Mouse (Mus musculus): ENCODE results near the gene Sept1.

The Sept1 gene

GRCm38 (mm10) chr7:127232622-127233367 lies at the start of gene Sept1, which contains the start of gene Zfp553:
Sept1 (minus strand) TSS chr7:127233130.
Zfp553 (plus strand) TSS chr7:127233061.
- peak; percentile 96 for DNase-seq (ENCODE audit: low read depth, low spot score)

- DNase-seq (ENCODE audit: low read depth, low spot score): no peak
These were observed 49.3 kb upstream of the Sept1 start for GRCm38 (mm10) chr7:127282190-127282589.

DNA sequence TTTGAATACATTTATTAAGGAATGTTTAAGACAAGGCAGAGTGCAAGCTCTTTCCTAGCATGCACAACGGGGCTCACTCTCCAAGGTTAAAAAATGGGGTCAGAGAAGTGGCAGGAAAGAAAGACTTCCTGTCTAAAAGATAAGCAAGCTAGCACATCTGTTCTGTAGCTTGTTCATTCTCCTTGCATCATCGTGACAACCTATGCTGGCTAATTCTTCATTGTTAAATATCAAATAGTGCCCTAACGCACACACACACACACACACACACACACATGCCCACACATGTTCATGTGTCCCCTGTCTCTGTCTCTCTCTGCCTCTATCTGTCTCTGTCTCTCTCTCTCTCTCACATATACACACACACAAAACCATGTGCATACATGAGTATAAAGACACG lies 48.2 kb upstream of the Sept1 start:
- no peak for DNase-seq (ENCODE audit: low read depth, low spot score)

- DNase-seq (ENCODE audit: low read depth, low spot score): no peak
These were observed 47.2 kb upstream of the Sept1 start for GRCm38 (mm10) chr7:127280092-127280491.

DNA sequence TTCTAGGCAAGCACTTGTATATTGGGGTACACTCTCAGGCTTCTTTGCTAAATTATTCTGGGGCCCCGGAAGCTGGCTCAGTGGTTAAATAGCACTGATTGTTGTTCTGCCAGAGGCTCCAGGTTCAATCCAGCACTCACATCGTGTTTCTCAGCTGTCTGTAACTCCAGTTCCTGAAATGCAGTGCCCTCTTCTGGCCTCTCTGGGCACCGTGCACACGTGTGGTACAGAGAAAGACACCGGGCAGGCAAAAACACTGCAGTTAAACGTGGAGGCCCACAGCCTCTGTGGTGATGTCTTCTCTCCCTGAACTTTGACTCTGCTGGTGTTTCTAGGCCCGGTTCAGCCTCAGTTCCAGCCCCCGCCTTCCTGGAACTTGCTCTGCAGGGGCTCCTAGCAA lies 45.4 kb upstream of the Sept1 start:
- peak; percentile 80 for DNase-seq (ENCODE audit: low read depth, low spot score)

DNA sequence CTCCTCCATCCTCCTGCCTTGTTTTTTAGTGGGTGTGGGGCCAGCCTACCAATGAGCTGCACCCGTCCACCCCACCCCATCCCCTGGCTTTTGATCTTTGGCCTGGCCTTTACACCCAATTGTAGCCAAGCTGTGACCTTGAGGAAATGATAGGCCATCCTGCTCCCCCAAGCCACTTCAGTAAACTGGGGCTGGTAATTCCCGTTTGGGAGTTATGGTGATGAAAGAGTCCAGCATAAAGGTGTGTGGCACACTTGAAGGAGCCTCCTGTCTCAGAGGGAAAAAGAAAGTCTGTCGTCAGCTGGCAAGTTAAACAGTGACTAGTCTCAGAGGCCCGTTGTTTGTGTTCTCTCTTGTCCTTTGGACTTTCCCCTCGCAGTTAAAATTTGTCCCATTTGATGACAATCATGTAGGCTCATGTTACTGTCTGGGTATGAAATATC lies 43.6 kb upstream of the Sept1 start:
- DNase-seq (ENCODE audit: low read depth, low spot score): peak; percentile 38

GRCm38 (mm10) chr7:127273925-127274789 lies 41.2 kb upstream of the Sept1 start, which contains the start of gene Sephs2:
Sephs2 (minus strand) TSS chr7:127274055.
- peak; percentile 97 for DNase-seq (ENCODE audit: low read depth, low spot score)

- DNase-seq (ENCODE audit: low read depth, low spot score): no peak
These were observed 40.4 kb upstream of the Sept1 start for GRCm38 (mm10) chr7:127273118-127273923.

DNA sequence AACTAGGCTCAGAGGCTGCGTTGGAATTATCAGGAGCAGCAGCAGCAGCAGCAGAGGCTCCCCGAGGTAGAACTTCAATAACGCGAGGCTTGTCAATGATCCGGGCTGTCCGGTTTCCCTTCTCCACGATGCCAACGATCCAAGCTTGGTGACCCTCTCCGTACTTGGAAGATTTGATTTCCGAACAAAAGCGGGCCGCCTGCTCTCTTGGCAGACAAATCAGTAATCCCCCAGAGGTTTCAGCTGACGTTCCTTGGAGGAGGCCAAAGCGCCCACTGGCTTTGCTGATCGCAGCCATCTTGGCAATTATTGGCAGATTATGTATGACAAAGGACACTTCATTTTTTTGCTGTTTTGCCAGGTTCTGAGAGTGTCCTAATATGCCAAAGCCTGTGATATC lies 39.6 kb upstream of the Sept1 start:
- DNase-seq (ENCODE audit: low read depth, low spot score): peak; percentile 33

GRCm38 (mm10) chr7:127271093-127271492 lies 38.2 kb upstream of the Sept1 start:
- DNase-seq (ENCODE audit: low read depth, low spot score): no peak

- DNase-seq (ENCODE audit: low read depth, low spot score): no peak
These were observed 37.7 kb upstream of the Sept1 start for GRCm38 (mm10) chr7:127270666-127271065.

DNA sequence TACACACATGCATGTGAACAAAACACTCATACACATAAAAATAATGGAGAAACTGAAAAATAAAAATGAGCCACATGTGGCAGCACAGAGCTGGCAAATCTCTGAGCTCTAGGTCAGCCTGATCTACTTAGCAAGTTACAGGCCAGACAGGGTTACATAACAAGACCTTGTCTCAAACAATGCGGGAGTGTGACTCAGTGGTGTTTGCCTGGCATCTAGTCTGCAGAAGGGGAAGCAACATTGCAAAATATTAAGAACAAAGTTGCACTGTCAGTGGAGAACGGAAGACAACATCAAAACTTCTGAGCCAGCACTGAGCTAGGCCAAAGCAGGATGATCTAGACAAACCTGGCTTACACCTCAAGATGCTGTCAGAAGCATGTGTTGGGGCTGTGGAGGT lies 37.3 kb upstream of the Sept1 start:
- DNase-seq (ENCODE audit: low read depth, low spot score): no peak

- no peak for DNase-seq (ENCODE audit: low read depth, low spot score)
These were observed 30.6 kb upstream of the Sept1 start for GRCm38 (mm10) chr7:127263526-127263925.

DNA sequence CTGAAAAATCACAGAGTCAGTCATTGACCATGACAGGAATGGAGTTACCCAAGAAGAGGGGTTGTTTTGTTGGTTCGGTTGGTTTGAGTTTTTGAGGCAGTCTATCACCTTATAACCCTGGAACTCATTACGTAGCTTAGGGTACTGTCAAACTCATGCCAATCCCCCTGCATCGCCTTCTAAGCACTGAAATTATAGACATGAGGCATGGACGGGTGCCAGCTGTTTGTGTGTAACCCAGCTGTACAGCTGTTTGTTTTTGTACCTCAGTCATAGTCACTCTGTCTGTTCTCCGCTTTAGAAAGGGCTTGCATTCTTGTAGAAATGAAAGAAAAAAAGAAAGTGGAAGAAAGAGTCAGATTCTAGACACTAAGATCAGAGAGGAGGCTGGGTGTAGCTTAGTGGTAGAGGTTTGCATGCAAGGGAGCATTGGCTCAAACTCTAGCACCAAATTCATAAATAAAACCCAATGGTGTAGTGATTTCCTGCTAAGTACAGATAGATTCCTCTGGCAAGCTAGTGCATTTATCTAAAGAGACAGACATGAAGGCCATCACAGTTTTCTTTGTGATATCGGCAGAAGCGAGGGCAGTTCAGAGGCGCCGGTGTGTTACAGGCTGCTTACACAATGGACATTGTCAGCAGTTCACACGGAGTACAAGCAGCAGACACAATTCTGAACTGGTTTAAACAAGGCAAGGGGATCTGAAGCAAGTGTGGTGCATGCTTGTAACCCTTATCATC lies 29.5 kb upstream of the Sept1 start:
- DNase-seq (ENCODE audit: low read depth, low spot score): no peak

GRCm38 (mm10) chr7:127260309-127261111 lies 27.6 kb upstream of the Sept1 start, which contains the start of gene Dctpp1:
Dctpp1 (minus strand) TSS chr7:127260709.
- DNase-seq (ENCODE audit: low read depth, low spot score): peak; percentile 99

DNA sequence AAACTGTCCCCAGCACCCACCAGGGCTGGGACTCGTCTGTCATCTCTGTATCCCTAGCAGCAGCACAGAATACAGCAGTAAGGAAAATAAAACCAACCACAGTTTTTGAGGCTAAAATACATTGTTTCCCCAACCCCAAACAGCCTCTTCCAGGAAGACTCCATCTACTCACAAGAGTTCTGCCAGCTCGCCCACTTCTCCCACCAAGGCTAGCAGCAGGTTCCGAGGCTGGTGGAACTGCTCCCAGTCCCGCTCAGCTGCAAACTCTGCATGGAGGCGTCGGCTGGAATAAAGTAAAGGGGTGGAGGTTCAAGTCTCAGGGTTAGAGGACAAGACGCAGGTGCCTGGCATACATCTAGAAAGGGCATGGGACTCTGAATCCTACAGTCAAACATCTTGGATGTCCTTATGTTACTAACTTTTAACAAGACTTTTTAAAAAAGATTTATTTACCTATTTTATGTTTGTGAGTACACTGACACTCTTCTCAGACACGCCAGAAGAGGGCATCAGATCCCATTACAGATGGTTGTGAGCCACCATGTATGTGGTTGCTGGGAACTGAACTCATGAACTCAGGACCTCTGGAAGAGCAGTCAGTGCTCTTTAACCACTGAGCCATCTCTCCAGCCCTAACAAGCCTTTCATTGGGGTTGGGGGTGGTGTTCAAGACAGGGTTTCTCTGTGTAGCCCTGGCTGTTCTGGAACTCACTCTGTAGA lies 26.4 kb upstream of the Sept1 start:
- peak; percentile 44 for DNase-seq (ENCODE audit: low read depth, low spot score)

- DNase-seq (ENCODE audit: low read depth, low spot score): no peak
These were observed 23.6 kb upstream of the Sept1 start for GRCm38 (mm10) chr7:127256518-127256917.

GRCm38 (mm10) chr7:127255965-127256364 lies 23.0 kb upstream of the Sept1 start:
- no peak for DNase-seq (ENCODE audit: low read depth, low spot score)

DNA sequence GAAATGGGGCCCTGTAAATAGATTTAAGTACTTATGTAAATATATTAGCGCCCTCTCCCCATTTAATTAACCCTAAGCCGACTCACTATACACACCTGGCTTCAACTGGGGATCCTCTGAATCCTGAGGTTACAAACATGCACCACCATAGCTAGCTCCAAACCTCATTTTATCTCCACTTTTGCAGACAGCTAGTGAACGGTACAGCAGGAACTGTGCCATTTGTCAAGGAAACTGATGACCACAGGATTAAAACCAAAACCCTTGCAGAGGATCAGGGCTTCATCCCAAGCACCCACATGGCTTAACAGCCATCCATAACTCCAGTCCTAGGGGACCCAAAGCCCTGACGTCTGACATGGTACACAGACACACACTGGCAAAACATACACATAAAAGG lies 22.1 kb upstream of the Sept1 start:
- DNase-seq (ENCODE audit: low read depth, low spot score): no peak
